Mouse (Mus musculus): ENCODE results near the gene Ccdc148.

The Ccdc148 gene

GRCm38 (mm10) chr2:59178960-59179359 is 18.5 kb upstream of the Ccdc148 start:
- no peak for DNase-seq (ENCODE audit: low spot score)

DNA sequence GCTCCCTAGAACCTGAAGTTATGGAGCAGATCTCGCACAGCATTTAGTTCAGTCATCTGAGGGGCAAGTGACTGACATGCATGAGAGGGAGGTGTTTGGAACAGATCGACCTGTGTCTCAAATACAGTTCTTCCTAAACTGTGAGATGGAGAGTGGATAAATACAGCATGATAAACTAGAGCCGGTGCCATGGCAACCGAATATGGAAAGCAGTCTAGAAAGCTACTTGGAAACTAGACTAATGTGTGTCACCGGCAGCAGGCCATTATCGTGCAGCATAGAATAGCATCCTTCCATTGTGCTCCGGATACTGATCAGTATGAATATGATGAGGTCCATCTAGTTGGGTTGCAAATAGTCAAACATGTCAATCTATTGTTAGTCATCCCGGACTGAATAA is 17.7 kb upstream of the Ccdc148 start:
- DNase-seq (ENCODE audit: low spot score): peak; percentile 19

DNA sequence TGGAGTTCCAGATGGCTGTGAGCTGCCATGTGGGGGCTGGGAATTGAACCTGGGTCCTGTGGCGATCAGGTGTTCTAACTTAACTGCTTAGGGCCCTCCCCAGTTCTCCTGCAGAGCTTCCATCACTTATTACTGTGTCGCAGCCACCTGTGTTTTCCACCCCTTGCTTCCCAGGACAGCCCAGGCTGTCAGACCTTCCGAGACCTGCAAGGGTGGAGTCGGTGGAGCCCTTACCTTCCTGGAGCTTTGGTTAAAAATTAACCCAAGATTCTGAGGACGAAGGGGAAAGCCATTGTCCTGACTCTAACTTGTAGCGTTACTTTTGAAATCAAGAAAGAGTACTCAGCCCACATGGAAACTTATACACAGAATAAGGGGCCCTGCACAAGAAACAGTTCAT is 15.4 kb upstream of the Ccdc148 start:
- no peak for DNase-seq (ENCODE audit: low spot score)

- no peak for DNase-seq (ENCODE audit: low spot score)
Measured at GRCm38 (mm10) chr2:59171533-59171932, 11.1 kb upstream of the Ccdc148 start.

DNA sequence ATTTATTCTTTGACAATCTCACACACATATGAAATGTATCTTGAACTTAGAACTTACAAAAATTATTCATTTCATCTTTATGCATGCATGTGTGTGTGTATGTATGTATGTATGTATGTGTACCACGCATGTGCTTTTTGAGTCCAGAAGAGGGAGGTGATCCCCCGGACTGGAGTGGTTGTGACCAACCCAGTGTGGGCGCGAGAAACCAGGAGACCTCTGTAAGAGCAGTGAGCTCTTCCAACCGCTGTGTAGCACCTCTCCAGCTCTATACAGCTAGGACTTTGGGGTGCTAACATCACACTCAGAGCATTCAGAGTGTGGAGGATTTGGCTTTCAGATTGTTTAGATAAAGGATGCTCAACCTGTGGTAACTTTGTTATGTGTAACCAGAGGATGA is 10.1 kb upstream of the Ccdc148 start:
- no peak for DNase-seq (ENCODE audit: low spot score)

- DNase-seq (ENCODE audit: low spot score): no peak
Measured at GRCm38 (mm10) chr2:59170208-59170589, 9.7 kb upstream of the Ccdc148 start.

DNA sequence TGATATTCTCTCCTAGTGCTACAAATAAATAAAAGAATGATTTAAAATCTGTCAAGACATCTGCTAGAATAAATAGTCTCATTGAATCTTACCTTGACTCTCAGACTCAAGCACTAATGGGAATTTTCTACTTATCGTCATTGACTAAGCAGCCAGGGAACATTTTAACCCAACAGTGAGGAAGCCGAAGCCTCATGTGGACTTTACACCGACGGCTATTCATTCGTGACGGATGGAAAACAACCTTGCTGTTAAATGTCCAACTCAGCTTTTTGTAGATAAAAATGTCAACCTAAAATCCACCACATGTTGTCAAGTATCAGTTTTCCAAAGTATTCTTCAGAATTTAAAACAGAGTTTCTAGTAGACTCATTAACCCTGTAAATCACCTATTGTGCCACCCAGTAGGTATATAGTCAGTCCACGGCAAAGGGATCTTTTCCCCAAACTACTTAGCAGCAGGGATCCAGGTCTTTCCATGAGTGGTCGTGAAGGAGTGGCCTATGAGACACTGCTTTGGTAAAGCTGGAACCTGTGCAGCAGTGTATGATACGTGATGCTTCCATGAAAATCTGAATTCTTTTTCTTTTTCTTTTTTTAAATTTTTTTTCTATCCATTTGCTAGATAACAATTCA is 9.2 kb upstream of the Ccdc148 start:
- DNase-seq (ENCODE audit: low spot score): no peak

DNA sequence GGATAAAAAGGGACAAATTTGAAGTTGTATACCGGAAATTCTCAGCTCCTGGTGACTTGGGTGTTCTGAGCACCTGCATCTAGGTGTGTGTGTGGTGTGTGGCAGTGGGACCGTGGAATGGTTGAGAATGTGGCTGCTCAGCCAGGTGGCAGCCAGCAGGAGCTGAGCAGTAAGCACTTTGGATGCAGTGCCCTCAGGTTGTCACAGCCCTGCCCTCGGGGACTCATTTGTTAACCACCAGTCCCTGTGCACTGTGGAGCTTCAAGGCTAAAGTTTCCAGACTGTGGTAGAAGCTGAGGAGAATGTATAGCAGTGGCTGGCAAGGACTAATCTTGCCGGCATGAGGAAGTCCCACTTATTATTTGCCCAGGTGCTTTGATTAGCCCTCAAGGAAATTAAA is 7.3 kb upstream of the Ccdc148 start:
- DNase-seq (ENCODE audit: low spot score): no peak

- no peak for DNase-seq (ENCODE audit: low spot score)
Measured at GRCm38 (mm10) chr2:59166976-59167375, 6.5 kb upstream of the Ccdc148 start.

DNA sequence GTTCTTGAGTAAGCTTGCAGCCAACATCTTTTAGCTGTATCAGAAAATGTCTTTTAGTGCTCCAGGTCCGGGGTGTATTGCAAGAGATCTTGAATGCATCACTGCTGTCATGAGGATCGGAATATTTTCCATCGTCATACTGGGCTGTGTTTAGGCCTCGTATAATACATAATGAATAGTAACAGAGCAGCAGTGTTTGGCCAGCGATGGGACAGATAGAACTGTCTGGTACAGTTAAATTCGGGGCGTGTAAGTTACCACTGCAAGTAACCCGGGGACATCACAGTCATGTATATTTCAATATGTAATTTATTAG is 1.8 kb upstream of the Ccdc148 start:
- no peak for DNase-seq (ENCODE audit: low spot score)

DNA sequence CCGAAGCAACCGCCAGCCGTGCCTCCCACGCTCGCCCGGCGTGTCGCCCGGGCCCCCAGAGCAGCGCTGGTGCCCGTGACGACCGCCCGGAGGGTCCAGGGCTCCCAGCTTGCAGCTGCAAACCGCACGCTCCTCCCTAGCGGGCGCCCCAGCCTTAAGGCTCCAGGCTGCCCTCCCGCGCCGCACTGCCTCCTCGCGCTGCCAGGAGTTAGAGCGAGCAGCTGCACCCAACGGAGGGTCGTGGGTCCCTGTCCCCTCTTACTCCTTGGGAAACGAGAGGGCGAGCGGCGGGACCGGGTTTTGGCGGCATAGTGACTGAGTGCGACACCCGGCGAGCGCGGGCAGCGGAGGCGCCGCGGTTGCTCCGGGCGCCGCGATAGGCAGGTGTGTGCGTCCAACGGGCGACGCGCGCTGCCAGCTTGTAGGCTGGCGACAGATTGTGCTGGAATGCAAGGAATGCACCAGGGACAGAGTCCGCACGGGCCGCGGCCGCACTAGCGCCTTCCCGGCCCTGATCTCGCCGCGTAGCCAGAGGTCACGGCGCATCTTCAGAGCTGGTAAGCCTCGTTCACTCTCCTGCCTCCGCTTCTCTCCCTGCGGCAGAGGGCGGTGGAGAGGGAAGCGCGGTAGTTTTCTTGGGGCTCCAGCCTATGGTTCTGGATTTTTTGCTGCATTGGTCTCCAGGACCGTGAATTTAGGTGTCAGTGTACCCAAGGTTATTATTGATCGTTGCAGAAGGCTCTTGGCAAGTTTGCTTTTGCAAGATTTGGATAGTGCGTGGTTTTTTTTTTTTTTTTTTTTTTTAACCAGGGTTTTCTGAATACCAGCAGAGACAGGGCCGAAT is 1.2 kb upstream of the Ccdc148 start:
- DNase-seq (ENCODE audit: low spot score): peak; percentile 75

GRCm38 (mm10) chr2:59161021-59161440 is 548 bp upstream of the Ccdc148 start:
- peak; percentile 74 for DNase-seq (ENCODE audit: low spot score)

DNA sequence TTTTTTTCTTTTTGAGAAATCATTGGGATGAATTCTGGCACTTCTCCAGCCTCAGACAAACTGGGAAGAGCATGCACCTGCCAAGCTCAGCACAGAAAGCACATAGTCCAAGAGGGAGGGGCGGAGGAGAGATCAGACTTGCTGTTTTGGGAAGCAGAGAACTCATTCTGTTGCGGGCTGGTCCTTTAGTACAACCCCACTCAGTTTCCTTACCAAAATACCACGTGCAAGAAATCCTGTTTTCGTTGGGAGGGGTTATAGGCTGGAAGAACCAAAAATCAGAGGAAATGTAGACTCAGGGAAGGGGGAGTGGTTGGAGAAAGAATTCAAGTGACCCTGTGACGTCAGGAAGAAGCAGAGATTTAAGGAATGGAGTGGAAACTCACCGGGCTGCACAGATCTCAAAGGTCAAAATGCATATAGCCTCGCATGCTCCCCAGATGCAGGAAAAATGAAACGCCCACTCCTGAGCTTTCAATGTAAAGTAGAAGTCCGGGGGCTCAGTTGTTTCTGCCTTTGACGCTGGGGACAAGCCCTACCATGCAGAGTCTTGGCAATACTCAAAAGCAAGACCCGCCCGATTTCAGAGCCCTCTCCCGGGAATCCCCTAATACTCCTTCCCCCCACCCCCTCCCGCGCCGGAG is 400 bp downstream of the Ccdc148 start:
- DNase-seq (ENCODE audit: low spot score): peak; percentile 47

DNA sequence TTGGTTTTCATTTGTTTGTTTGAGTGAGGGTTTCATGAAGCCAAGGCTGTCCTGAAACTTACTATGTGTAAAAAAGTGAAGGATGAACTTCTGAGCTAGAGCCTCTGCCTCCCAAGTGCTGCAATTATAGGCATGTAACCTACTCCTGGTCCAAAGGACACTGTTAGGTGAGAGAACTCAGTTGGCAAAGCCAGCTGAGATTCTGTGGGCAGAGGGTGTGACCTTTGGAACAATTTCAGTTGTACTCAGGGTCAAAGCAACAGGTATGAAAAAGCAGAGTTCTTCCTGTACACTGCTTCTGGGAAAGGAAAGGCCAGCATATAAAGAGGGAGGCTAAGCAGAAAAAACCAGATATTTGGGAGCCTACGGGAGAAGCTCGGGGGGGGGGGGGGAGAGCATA is 2.4 kb downstream of the Ccdc148 start:
- no peak for DNase-seq (ENCODE audit: low spot score)

- DNase-seq (ENCODE audit: low spot score): no peak
Measured at GRCm38 (mm10) chr2:59155428-59155827, 5.1 kb downstream of the Ccdc148 start.

- DNase-seq (ENCODE audit: low spot score): no peak
Measured at GRCm38 (mm10) chr2:59131044-59131443, 29.4 kb downstream of the Ccdc148 start.

GRCm38 (mm10) chr2:59129821-59130220 is 30.7 kb downstream of the Ccdc148 start:
- no peak for DNase-seq (ENCODE audit: low spot score)

DNA sequence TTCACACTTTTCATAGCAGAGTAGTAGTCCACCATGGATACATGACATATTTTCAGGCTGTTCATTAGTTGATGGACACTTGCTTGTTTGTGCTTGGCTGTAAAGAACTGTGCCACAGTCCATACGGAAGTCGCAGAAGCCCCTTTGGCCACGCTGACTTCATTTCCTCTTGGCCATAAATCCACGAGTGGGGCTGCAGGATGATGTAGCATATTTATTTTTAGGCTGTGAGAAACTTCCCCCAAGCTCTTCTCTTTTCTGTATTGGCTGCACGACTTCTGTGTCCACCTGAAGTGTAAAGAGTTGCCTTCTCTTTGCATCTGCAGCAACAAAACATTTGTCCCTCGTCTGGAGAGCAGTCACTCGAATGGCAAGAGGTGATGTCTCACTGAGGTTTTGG is 31.5 kb downstream of the Ccdc148 start:
- DNase-seq (ENCODE audit: low spot score): no peak

DNA sequence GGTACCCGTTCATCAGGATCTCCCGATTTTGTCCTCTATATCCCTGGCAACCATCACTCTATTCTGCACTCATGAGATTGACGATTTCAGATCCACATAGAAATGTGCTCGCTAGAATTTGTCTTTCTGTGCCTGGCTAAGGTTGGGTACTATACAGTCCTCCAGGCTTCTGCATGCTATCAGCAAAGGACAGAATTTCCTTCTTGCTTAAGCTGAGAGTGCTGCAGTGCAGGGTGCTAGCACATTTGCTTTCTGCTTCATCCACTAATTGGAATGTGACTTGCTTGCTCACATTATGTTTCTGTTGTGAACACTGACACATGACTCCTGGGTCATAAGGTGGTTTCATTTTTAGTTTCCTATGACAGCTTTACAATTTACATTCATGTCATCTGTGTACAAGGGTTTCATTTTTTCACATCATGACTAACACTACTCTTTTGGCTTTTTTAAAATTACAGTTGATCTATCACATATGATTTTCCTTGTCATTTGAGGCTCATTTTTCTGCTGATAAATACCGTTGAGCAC is 104.8 kb downstream of the Ccdc148 start:
- DNase-seq (ENCODE audit: low spot score): no peak

GRCm38 (mm10) chr2:59054339-59054738 is 106.1 kb downstream of the Ccdc148 start:
- DNase-seq (ENCODE audit: low spot score): no peak

- DNase-seq (ENCODE audit: low spot score): no peak
Measured at GRCm38 (mm10) chr2:59053461-59054039, 106.9 kb downstream of the Ccdc148 start.

DNA sequence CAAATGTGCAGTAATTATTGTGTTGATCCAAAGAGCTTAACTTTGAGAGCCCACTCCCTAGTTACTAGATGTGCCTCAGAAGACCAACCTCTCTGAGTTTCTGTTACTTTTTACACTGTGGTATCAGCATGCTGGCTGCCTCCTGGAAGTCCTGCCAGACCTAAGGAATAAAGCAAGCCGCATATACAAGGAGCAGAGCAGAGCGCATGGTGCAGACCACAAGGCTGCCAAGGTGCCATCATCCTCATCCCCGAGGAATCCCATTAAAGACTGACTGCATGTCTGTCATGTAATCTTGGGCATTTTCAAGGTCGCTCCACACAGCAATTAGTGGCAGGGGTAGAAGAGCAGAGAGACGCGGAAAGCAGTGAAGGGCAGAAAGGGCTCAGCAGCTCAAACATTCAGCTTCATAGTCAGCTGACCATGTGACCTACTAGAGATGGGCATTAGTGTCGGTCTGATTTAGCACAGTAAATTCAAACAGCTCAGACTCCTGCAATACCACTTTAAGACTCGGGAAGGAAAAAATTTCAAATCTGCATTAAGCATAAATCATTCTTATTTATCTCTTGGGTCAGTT is 110.1 kb downstream of the Ccdc148 start:
- DNase-seq (ENCODE audit: low spot score): no peak

Data from testis, postnatal 10 days (tissue).